Mouse (Mus musculus): ENCODE results near the gene Lig4.

The Lig4 gene

GRCm38 (mm10) chr8:9977573-9978314 lies at the start of gene Lig4, which contains the start of gene Abhd13:
Gene Lig4, minus strand, starts transcription at chr8:9977686.
Gene Abhd13, plus strand, starts transcription at chr8:9977707.
- peak; percentile 96 to 97 for DNase-seq (ENCODE audit: low spot score in 2 of 2)

- DNase-seq (ENCODE audit: low spot score in 2 of 2), result no peak
Observed at GRCm38 (mm10) chr8:10017231-10017630, 39.7 kb upstream of the Lig4 start.

DNA sequence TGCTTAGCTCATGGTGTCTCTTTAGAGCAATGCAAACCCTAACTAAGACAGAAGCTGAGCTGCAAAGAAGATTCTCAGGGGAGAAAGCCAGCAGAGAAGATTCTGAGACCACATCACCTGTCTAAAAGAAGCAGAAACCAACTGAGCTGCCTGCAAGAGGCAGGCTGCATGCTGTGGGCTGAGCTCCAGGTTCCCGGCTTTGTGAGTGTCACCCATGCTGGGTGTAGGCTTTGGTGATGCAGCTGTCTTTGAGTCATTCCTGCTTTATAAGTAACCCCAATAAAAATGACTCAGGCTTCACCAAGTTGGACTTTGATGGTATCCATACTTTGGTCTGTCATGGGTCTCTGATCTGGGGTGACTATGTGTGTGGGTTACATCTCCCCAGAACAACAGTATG lies 38.8 kb upstream of the Lig4 start:
- no peak for DNase-seq (ENCODE audit: low spot score in 2 of 2)

GRCm38 (mm10) chr8:10007660-10008028 lies 30.2 kb upstream of the Lig4 start:
- no peak for DNase-seq (ENCODE audit: low spot score in 2 of 2)

GRCm38 (mm10) chr8:10006986-10007659 lies 29.6 kb upstream of the Lig4 start:
- no peak for DNase-seq (ENCODE audit: low spot score in 2 of 2)

DNA sequence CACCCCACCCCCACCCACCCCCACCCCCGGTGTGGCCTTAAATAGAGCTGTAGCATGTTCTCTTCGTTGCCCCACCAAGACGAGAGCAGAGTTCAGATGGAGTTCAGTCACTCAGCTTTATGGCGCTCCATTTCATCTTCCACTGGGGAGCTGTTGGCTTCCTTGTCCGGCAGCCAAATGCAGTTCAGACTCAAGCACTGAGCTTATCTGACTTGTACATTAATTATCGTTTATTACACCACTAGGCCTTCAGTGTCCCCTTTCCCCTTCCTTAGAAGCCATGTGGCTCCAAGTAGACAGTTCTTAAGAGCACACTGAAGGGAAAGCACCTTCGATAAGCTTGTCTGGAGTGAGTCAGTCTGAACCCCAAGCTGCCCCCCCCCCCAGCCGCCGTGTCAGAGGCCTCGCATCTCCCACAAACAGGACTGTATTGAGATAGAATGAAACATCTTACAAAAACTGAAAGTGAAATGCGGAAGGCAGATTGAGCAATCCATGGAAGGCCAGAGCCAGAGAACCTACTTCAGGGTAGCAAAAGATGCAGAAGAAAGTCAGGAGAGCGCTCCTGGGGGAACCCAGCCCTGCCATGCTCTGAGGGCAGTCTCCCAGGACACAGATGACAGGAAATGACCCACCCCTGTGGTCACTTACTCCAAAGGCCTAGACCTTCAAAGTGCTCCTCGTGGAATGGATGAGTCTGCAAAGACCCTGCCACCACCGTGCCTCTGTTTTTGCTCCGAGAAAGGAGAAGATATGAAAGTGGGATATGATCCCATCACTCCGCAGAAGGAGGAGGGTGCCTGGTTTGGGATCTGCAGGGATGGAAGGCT lies 28.9 kb upstream of the Lig4 start, which contains the start of gene Tnfsf13b:
Gene Tnfsf13b (plus strand): TSS at position 312 of the 830 bp plus-strand sequence.
- DNase-seq (ENCODE audit: low spot score in 2 of 2), result peak in 1 of 2 experiments; percentile 17

GRCm38 (mm10) chr8:10004115-10004514 lies 26.6 kb upstream of the Lig4 start:
- DNase-seq (ENCODE audit: low spot score in 2 of 2), result no peak

- DNase-seq (ENCODE audit: low spot score in 2 of 2), result no peak
Observed at GRCm38 (mm10) chr8:9980188-9980587, 2.7 kb upstream of the Lig4 start.

DNA sequence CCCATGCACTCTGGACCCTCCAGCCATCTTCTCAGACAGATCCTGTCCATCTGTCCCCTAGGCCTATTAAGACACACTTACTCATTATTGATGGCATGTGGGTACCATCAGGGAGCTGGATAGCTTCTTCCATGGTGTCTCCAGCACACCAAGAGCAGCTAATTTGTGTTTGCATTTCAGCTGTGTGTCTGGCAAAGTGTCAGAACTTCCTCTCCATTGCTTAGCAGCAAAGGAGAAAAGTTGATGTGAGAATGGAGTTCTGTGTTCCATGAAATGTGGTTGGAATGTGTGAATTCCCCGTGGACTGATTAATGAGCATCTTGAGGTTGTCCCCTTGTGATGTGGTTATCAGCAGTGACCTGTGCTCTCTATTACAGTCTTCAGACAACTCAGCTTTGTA lies 2.3 kb upstream of the Lig4 start:
- no peak for DNase-seq (ENCODE audit: low spot score in 2 of 2)

GRCm38 (mm10) chr8:9978475-9979230 lies 1.2 kb upstream of the Lig4 start:
- DNase-seq (ENCODE audit: low spot score in 2 of 2), result no peak

- no peak for DNase-seq (ENCODE audit: low spot score in 2 of 2)
Observed at GRCm38 (mm10) chr8:9977016-9977415, 470 bp downstream of the Lig4 start.

DNA sequence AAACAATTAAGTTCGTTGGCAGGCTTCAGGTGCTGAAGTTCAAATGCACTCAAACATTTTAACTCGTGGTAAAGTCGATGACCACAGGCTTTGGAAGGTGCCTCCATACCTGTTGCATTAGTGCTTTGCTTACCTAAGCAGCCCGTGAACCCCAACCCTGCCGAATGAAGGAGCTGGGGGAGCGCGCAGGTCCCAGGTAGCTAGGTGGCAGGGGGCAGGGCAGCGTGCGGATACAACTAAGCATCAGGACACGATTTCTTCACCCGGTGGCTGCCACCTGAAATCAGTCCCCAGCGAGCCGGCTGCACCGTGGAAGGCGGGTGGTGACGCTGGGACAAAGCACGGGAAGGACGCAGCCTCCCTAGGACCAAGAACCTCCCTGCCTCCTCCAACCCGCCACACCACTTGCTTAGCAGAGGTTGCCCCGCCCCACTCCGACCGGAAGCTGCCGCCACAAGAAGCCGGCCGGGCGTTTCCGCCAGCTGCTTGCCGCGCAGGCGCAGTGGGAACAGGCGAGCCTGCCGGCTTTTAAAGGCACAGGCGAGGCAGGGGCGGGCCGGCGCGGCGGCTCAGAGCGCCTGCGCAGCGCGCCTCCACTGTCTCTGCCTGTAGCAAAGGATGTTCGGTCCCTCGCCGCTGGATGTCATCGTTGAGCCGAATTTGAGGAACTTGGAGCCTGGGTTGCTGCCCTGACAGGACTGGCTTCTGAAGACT lies 1.4 kb downstream of the Lig4 start:
- DNase-seq (ENCODE audit: low spot score in 2 of 2), result peak; percentile 99

DNA sequence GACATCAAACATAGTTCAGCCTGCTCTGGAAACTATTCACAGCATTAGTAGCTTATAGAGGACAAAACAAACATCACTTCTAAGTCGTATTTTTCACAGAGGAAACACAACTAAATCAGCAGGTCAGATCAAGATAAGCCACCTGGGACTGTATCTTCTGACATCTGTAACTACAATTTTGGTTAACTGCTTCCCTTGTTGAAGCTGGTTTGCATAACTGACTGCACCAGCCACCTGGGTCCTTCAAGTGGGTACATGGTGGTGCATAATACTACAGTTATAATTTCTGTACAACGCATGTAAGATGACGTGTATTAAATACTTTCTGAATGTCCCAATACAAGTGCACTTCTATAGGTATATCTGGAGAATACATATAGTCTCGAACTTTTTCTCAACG lies 2.2 kb downstream of the Lig4 start:
- peak; percentile 24 to 46 for DNase-seq (ENCODE audit: low spot score in 2 of 2)

GRCm38 (mm10) chr8:9971866-9972265 lies 5.6 kb downstream of the Lig4 start:
- no peak for DNase-seq (ENCODE audit: low spot score in 2 of 2)

- DNase-seq (ENCODE audit: low spot score in 2 of 2), result no peak
Observed at GRCm38 (mm10) chr8:9959919-9960318, 17.6 kb downstream of the Lig4 start.

- DNase-seq (ENCODE audit: low spot score in 2 of 2), result no peak
Observed at GRCm38 (mm10) chr8:9958338-9958737, 19.1 kb downstream of the Lig4 start.

- DNase-seq (ENCODE audit: low spot score in 2 of 2), result no peak
Observed at GRCm38 (mm10) chr8:9949134-9949890, 28.2 kb downstream of the Lig4 start.

- DNase-seq (ENCODE audit: low spot score in 2 of 2), result no peak
Observed at GRCm38 (mm10) chr8:9935574-9935973, 41.9 kb downstream of the Lig4 start.

DNA sequence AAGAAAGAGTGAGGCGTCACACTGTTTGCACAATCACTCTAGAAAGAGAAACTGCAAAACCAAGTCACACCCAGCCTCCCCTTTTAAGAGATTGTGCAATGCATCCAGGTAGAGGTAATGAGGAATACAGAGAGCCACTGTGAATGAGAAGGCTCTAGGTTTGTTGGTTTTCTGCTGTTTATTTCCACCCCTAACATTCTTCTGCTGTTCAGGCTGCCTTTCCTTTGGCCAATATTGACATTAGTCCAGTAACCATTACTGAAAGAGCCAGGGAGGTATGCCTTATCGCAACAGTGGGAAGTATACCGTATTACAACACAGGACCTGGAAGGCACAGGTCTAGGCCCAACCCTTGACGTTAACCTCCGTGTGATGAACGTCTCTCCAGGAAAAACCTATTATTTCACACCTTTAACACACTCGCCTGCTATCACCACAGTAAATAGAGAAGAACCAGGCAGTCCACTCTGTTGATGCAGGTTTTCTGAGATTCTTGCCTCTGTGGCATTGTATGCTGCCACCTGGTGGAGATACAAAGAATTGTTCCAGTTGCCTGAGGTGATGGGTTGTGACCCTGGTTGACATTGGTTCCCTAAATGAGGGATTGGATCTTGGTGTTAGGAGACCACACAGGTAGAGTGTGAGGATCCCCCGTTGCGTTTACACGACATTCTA lies 42.5 kb downstream of the Lig4 start:
- DNase-seq (ENCODE audit: low spot score in 2 of 2), result peak; percentile 7 to 16

GRCm38 (mm10) chr8:9932711-9933110 lies 44.8 kb downstream of the Lig4 start:
- DNase-seq (ENCODE audit: low spot score in 2 of 2), result no peak

All from spleen, postnatal 36 days (tissue).